Mouse (Mus musculus): ENCODE results near the gene Phox2a. TPM values are rescaled to one million over a fixed set of nuclear protein-coding genes. Genes with fewer than 3 reads are reported as not detected.

The Phox2a gene
- polyA plus RNA-seq, 1 experiment from 2014 or later = 0.67 TPM

GRCm38 (mm10) chr7:101837606-101838471 is 19.7 kb downstream of the Phox2a start, which contains the start of gene Inppl1:
Inppl1 (minus strand) TSS chr7:101838229.
- Histone ChIP-seq H3K9ac (peak within 1 kb of the TSS; percentile 98), H3K27me3 (ENCODE audit: insufficient read depth, low read length) (no peaks in the 10 kb centered on the region), H3K4me2 (peak within 1 kb of the TSS; percentile 76), H3K27ac (ENCODE audit: low read depth) (peak within 1 kb of the TSS; percentile 97), H3K36me3 (ENCODE audit: insufficient read depth) (peaks cover 16% of the 10 kb centered on the region), H3K4me3 (ENCODE audit: low read depth, low read length) (peak within 1 kb of the TSS; percentile 88), H3K4me1 (ENCODE audit: insufficient read depth) (peaks cover 10% of the 10 kb centered on the region; the same call in 1 of the 2 replicates), H3K9me3 (ENCODE audit: low read depth, low read length) (no peaks in the 10 kb centered on the region)
- DNase-seq = peak; percentile 92
- peak; percentile 88 for ATAC-seq (ENCODE audit: insufficient read depth)
- TF ChIP-seq CTCF (IDR thresholded peaks at IDR 0.05; ENCODE audit: low read depth) = peak; percentile 44
- WGBS = under 1% methylated on average over 64 of the region's 64 CpGs

- WGBS = 45% methylated on average over 6 of the region's 6 CpGs
- H3K4me2 ChIP-seq = no peak overlapping the region
- no peak for DNase-seq
These were observed 26.1 kb downstream of the Phox2a start for GRCm38 (mm10) chr7:101844186-101844585.

GRCm38 (mm10) chr7:101847934-101848333 is 29.8 kb downstream of the Phox2a start:
- H3K4me2 ChIP-seq = no peak overlapping the region
- WGBS = 92% methylated on average over 1 of the region's 1 CpGs
- H3K36me3 ChIP-seq (ENCODE audit: insufficient read depth) = no peaks in the 10 kb centered on the region
- H3K4me3 ChIP-seq (ENCODE audit: low read depth, low read length) = no peak overlapping the region
- no peak overlapping the region for H3K27ac ChIP-seq (ENCODE audit: low read depth)
- no peaks in the 10 kb centered on the region for H3K9me3 ChIP-seq (ENCODE audit: low read depth, low read length)
- H3K27me3 ChIP-seq (ENCODE audit: insufficient read depth, low read length) = no peaks in the 10 kb centered on the region
- no peak for ATAC-seq (ENCODE audit: insufficient read depth)
- no peak for TF ChIP-seq CTCF (IDR thresholded peaks at IDR 0.05; ENCODE audit: low read depth)
- DNase-seq = no peak
- H3K4me1 ChIP-seq (ENCODE audit: insufficient read depth) = no peaks in the 10 kb centered on the region
- H3K9ac ChIP-seq = no peak overlapping the region

More at GRCm38 (mm10) chr7:101844186-101844585, 26.1 kb downstream of the Phox2a start:
- H3K27me3 ChIP-seq (ENCODE audit: insufficient read depth, low read length) = no peaks in the 10 kb centered on the region
- H3K4me1 ChIP-seq (ENCODE audit: insufficient read depth) = no peaks in the 10 kb centered on the region
- no peak for ATAC-seq (ENCODE audit: insufficient read depth)
- H3K4me3 ChIP-seq (ENCODE audit: low read depth, low read length) = no peak overlapping the region
- no peak overlapping the region for H3K27ac ChIP-seq (ENCODE audit: low read depth)
- H3K9ac ChIP-seq = no peak overlapping the region
- no peaks in the 10 kb centered on the region for H3K9me3 ChIP-seq (ENCODE audit: low read depth, low read length)
- H3K36me3 ChIP-seq (ENCODE audit: insufficient read depth) = no peaks in the 10 kb centered on the region
- no peak for TF ChIP-seq CTCF (IDR thresholded peaks at IDR 0.05; ENCODE audit: low read depth)

DNA sequence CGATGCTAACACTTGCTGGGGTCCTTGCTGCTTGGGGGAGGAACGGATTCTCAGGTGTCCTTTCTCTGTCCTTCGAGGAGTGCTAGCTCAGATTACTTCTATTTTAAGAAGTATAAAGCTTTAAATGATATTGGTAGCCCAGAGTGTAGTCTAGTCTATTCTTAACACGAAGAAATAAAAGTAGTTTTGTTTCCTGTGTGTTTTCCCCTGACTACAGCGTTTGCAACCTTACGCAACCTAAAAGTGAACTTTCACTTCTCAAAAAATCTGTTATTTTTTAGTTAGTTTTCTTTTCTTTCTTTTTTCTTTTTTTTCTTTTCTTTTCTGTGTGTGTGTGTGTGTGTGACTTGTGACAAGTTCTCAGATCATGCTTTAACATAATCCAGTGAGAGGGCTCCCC is 33.6 kb downstream of the Phox2a start:
- H3K27me3 ChIP-seq (ENCODE audit: insufficient read depth, low read length) = no peaks in the 10 kb centered on the region
- 80% methylated on average over 6 of the region's 6 CpGs for WGBS
- no peak overlapping the region for H3K9ac ChIP-seq
- H3K4me1 ChIP-seq (ENCODE audit: insufficient read depth) = no peaks in the 10 kb centered on the region
- H3K36me3 ChIP-seq (ENCODE audit: insufficient read depth) = no peaks in the 10 kb centered on the region
- DNase-seq (no peak), ATAC-seq (ENCODE audit: insufficient read depth) (no peak)
- H3K9me3 ChIP-seq (ENCODE audit: low read depth, low read length) = no peaks in the 10 kb centered on the region
- no peak overlapping the region for H3K27ac ChIP-seq (ENCODE audit: low read depth)
- no peak for TF ChIP-seq CTCF (IDR thresholded peaks at IDR 0.05; ENCODE audit: low read depth)
- H3K4me3 ChIP-seq (ENCODE audit: low read depth, low read length) = no peak overlapping the region
- no peak overlapping the region for H3K4me2 ChIP-seq

- Histone ChIP-seq H3K36me3 (ENCODE audit: insufficient read depth) (no peaks in the 10 kb centered on the region), H3K4me2 (no peak overlapping the region), H3K9me3 (ENCODE audit: low read depth, low read length) (no peaks in the 10 kb centered on the region), H3K4me3 (ENCODE audit: low read depth, low read length) (no peak overlapping the region), H3K27me3 (ENCODE audit: insufficient read depth, low read length) (no peaks in the 10 kb centered on the region), H3K27ac (ENCODE audit: low read depth) (no peak overlapping the region), H3K4me1 (ENCODE audit: insufficient read depth) (no peaks in the 10 kb centered on the region), H3K9ac (no peak overlapping the region)
- TF ChIP-seq CTCF (IDR thresholded peaks at IDR 0.05; ENCODE audit: low read depth) = no peak
- no peak for DNase-seq
- ATAC-seq (ENCODE audit: insufficient read depth) = no peak
- 76% methylated on average over 6 of the region's 6 CpGs for WGBS
These were observed 34.7 kb downstream of the Phox2a start for GRCm38 (mm10) chr7:101852846-101853245.

DNA sequence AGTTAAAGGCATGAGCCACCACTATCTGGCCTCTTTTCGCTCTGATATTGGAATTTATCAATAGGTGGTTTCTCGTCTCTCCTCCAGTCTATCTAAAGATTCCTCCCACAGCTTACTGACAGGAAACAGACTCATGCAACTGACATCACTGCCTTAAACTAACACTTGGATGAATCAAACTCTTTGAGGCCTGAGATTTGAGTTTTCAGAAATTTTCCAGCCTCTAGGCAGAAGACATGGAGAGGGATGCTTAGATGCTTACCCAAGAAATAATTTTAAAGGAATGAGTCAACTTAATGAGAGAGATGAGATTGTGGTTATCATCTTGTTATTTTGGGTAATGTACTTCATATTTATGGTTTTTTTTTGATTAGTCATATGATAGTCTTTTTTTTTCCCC is 35.7 kb downstream of the Phox2a start:
- no peak for ATAC-seq (ENCODE audit: insufficient read depth)
- H3K4me2 ChIP-seq = no peak overlapping the region
- TF ChIP-seq CTCF (IDR thresholded peaks at IDR 0.05; ENCODE audit: low read depth) = no peak
- no peak overlapping the region for H3K9ac ChIP-seq
- 72% methylated on average over 2 of the region's 2 CpGs for WGBS
- H3K36me3 ChIP-seq (ENCODE audit: insufficient read depth) = no peaks in the 10 kb centered on the region
- H3K4me1 ChIP-seq (ENCODE audit: insufficient read depth) = no peaks in the 10 kb centered on the region
- no peak overlapping the region for H3K4me3 ChIP-seq (ENCODE audit: low read depth, low read length)
- H3K27me3 ChIP-seq (ENCODE audit: insufficient read depth, low read length) = no peaks in the 10 kb centered on the region
- no peak overlapping the region for H3K27ac ChIP-seq (ENCODE audit: low read depth)
- DNase-seq = no peak
- no peaks in the 10 kb centered on the region for H3K9me3 ChIP-seq (ENCODE audit: low read depth, low read length)

DNA sequence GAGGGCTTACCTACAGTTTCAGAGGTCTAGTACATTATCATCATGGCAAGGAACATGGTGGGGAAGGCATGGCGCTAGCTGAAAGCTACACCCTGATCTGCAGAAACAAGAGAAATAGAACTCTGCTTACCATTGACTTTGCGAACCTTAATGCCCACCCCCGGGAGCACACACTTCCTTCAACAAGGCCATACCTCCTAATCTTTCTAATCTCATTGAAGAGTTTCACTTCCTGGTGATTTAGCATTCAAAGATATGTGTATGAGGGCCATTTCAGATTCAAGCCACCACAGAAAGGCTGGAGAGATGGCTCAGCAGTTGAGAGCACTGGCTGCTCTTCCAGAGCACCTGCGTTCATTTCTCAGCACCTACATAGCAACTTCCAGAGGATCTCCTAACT is 39.0 kb downstream of the Phox2a start, which contains the start of gene Folr2:
Gene Folr2, minus strand, starts transcription at position 101 of the 400 bp plus-strand sequence.
- no peak within 1 kb of the TSS for H3K27ac ChIP-seq (ENCODE audit: low read depth)
- H3K4me2 ChIP-seq = no peak within 1 kb of the TSS
- DNase-seq (no peak), ATAC-seq (ENCODE audit: insufficient read depth) (no peak)
- no peak for TF ChIP-seq CTCF (IDR thresholded peaks at IDR 0.05; ENCODE audit: low read depth)
- WGBS = 86% methylated on average over 4 of the region's 4 CpGs
- H3K36me3 ChIP-seq (ENCODE audit: insufficient read depth) = no peaks in the 10 kb centered on the region
- H3K9ac ChIP-seq = no peak within 1 kb of the TSS
- no peak within 1 kb of the TSS for H3K4me3 ChIP-seq (ENCODE audit: low read depth, low read length)
- H3K27me3 ChIP-seq (ENCODE audit: insufficient read depth, low read length) = no peaks in the 10 kb centered on the region
- H3K9me3 ChIP-seq (ENCODE audit: low read depth, low read length) = no peaks in the 10 kb centered on the region
- H3K4me1 ChIP-seq (ENCODE audit: insufficient read depth) = no peaks in the 10 kb centered on the region
